ENCODE assay signal across 9 mouse cellular contexts in genomic region chrX:150657797-150658118, GRCm38 (mm10). TPM values are rescaled to one million over a fixed set of nuclear protein-coding genes. Genes with fewer than 3 reads are reported as not detected.
DNase-seq lines count a peak whose midpoint lies in the region; ATAC-seq lines count a peak whose summit lies in the region.
"Had no signal": no experiment of that assay in that cellular context is flagged by ENCODE, and none has a peak within 500 bp of the region (broad histone marks: within the 10 kb centered on the region; RNA-seq: fewer than 3 reads in every experiment).

No protein-coding gene starts in this region.

- no peaks in the 10 kb centered on the region; the same call in 1 of the 2 replicates for H3K36me3 ChIP-seq in neural tube, embryonic 11.5 days (ENCODE audit: control insufficient read depth, insufficient read depth, low read length)
- H3K36me3 ChIP-seq in limb, embryonic 11.5 days (ENCODE audit: control insufficient read depth, insufficient read depth, low read length): peaks cover 3% of the 10 kb centered on the region; the same call in 1 of the 2 replicates
- H3K36me3 ChIP-seq in stomach, embryonic 15.5 days: no peaks in the 10 kb centered on the region

- H3K27me3 ChIP-seq in neural tube, embryonic 11.5 days (ENCODE audit: control insufficient read depth, insufficient read depth, low read length): no peaks in the 10 kb centered on the region
- no peaks in the 10 kb centered on the region for H3K27me3 ChIP-seq in limb, embryonic 11.5 days (ENCODE audit: control insufficient read depth, insufficient read depth, low read length)
- H3K27me3 ChIP-seq in stomach, embryonic 15.5 days (replicated peaks): no peaks in the 10 kb centered on the region

- no peak overlapping the region for H3K9ac ChIP-seq in neural tube, embryonic 11.5 days (ENCODE audit: low read length)
- no peak overlapping the region for H3K9ac ChIP-seq in limb, embryonic 11.5 days (ENCODE audit: low read length)
- no peak overlapping the region for H3K9ac ChIP-seq in stomach, embryonic 15.5 days

- peak overlapping the region; percentile 44 for H3K4me3 ChIP-seq in neural tube, embryonic 11.5 days (ENCODE audit: low read depth, low read length)
- peak overlapping the region; percentile 38; the same call in 1 of the 2 replicates for H3K4me3 ChIP-seq in limb, embryonic 11.5 days (ENCODE audit: low read depth, low read length)
- H3K4me3 ChIP-seq in stomach, embryonic 15.5 days (replicated peaks): peak overlapping the region; percentile 47; the same call in 1 of the 2 replicates
- H3K4me3 ChIP-seq: myocyte had no signal

- peak; percentile 8 for DNase-seq in embryo, embryonic 11 days
- no peak for DNase-seq in embryo, embryonic 10 days (ENCODE audit: low spot score)
- DNase-seq in neural tube, embryonic 11.5 days (ENCODE audit: low spot score): no peak
- no peak for DNase-seq in neural tube, embryonic 10.5 days (ENCODE audit: extremely low spot score, low spot score)
- no peak for DNase-seq in limb, embryonic 11.5 days (ENCODE audit: low spot score)
- no peak for DNase-seq in adrenal gland, adult 18-20 months (ENCODE audit: low spot score in 2 of 2)
- no peak for DNase-seq in spleen, adult 12 weeks (ENCODE audit: low spot score)

- H3K9me3 ChIP-seq in neural tube, embryonic 11.5 days (ENCODE audit: control insufficient read depth, low read length): no peaks in the 10 kb centered on the region
- H3K9me3 ChIP-seq in limb, embryonic 11.5 days (ENCODE audit: control insufficient read depth, low read length): no peaks in the 10 kb centered on the region
- H3K9me3 ChIP-seq in stomach, embryonic 15.5 days: no peaks in the 10 kb centered on the region

- peak overlapping the region; percentile 34 for H3K4me2 ChIP-seq in neural tube, embryonic 11.5 days (ENCODE audit: low read depth)
- H3K4me2 ChIP-seq in limb, embryonic 11.5 days (ENCODE audit: low read depth, severe bottlenecking): peak overlapping the region; percentile 18; the same call in 1 of the 2 replicates
- no peak overlapping the region for H3K4me2 ChIP-seq in stomach, embryonic 15.5 days

- no peaks in the 10 kb centered on the region for H3K4me1 ChIP-seq in neural tube, embryonic 11.5 days (ENCODE audit: control insufficient read depth, insufficient read depth, low read length)
- no peaks in the 10 kb centered on the region for H3K4me1 ChIP-seq in limb, embryonic 11.5 days (ENCODE audit: control insufficient read depth, insufficient read depth, low read length)
- H3K4me1 ChIP-seq in stomach, embryonic 15.5 days: no peaks in the 10 kb centered on the region

- peak; percentile 39; the same call in 1 of the 2 replicates for ATAC-seq in neural tube, embryonic 11.5 days (ENCODE audit: insufficient read depth, low FRiP score, low TSS enrichment)
- no peak for ATAC-seq in limb, embryonic 11.5 days (ENCODE audit: insufficient number of reproducible peaks, low FRiP score, low TSS enrichment, low read depth)
- no peak for ATAC-seq in stomach, embryonic 15.5 days (ENCODE audit: insufficient read depth, low FRiP score, low read depth)

- H3K27ac ChIP-seq in neural tube, embryonic 11.5 days (ENCODE audit: low read depth, low read length): no peak overlapping the region
- no peak overlapping the region for H3K27ac ChIP-seq in limb, embryonic 11.5 days (replicated peaks; ENCODE audit: low read depth, low read length)
- no peak overlapping the region for H3K27ac ChIP-seq in stomach, embryonic 15.5 days

- WGBS in neural tube, embryonic 11.5 days: 40% methylated on average over 3 of the region's 3 CpGs
- WGBS in limb, embryonic 11.5 days: 32% methylated on average over 3 of the region's 3 CpGs
- 45% methylated on average over 3 of the region's 3 CpGs for WGBS in stomach, embryonic 15.5 days

RNA-seq across cellular contexts. Expression of gene Tro, which starts 0.4 kb away (rescaled TPM):
- polyA plus RNA-seq in neural tube, embryonic 11.5 days (2014; fragmentation: Nextera tagmentation; extraction: Ambion mirVana): 48.0 and 55.2 TPM in 2 replicates
- polyA plus RNA-seq in limb, embryonic 11.5 days (2014; fragmentation: Nextera tagmentation; extraction: Ambion mirVana): 39.2 and 43.9 TPM in 2 replicates
- polyA plus RNA-seq in stomach, embryonic 15.5 days (2015; fragmentation: Nextera tagmentation; extraction: Ambion mirVana): 16.0 and 17.6 TPM in 2 replicates
- total RNA-seq in adrenal gland, adult 18-20 months (2021): 10 to 100 TPM in 1 of 2 experiments, 1 to 10 TPM in 1; 9.2 to 10.3 TPM
